Mouse (Mus musculus): ENCODE results near the gene Lingo3. TPM values are rescaled to one million over a fixed set of nuclear protein-coding genes. Genes with fewer than 3 reads are reported as not detected.
"Not testable (repeated sequence)": the region's sequence is repeated elsewhere in the genome, so short reads cannot be mapped to it uniquely, and the experiment has no call there.

Lingo3 gene
- polyA plus RNA-seq, 1 experiment from 2014 or later: 0.18 TPM

DNA sequence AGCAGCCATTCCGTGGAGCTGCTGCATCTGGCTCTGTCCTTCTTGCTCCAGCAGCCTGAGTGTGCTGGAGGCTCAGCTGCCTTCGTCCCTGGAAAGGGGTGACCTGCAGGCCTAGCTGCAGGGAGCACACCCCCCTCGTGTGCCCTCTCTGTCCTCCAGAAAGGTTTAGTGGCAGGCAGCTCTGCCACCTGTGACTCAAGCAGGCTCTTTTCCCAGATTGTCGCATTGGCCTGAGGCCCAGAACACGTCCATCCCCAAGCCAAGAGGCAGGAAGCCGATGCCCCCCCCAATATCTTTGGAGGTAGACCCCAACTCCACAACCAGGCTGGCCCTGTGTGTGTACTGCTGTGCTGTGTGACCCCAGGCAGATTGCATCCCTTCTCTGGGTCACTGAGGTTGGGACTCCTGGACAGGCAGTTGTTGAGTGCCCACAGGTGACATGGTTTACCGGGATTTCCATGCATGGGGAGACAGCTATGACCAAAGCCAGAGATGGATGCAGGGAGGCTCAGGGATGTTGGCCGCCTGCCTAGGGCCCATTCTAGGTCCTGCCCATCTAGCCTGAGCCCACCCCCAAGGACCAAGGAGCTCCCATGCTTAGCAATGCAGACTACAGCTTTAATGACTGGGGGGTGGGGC, 1.3 kb upstream of the Lingo3 start:
- DNase-seq (ENCODE audit: low spot score): no peak

DNA sequence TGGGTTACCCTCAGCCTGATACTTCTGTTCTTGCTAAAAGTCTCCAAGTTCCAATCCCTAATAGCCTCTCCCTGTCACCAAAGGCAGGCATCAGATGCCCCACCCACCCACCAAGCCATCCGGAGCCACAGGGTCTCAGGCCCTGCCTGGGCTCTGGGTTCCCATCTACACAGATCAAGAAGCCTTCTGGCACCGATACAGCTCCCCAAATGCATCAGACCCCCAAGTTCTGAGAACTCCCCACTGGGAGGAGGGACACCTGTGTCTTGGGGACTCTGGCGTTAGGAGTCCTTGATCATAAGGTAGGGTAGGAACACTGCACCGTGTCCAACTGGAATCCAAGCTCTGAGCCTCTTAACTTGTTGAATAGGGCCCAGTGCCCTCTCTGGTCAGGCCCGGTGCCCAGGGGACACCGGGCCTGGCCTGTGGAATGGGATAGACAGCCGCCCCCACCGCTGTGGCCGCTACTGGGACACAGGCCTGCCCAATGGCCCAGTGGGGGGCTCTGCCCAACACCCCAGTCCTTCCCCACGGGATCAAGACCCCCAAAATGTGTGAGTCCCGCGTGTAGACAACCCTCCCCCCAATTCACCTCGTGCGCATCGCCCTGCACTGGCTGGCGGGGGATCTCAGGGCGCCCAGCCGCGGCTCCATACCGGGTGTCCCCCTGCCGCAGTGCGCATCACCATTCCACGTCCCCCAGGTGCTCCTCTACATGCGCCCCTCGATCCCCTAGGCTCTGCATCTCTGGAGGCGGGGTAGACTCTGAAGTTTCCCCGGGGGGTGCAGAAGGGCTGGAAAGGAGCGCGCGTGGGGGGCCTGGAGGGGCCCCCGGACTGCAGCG, 530 bp downstream of the Lingo3 start:
- no peak for DNase-seq (ENCODE audit: low spot score)

DNA sequence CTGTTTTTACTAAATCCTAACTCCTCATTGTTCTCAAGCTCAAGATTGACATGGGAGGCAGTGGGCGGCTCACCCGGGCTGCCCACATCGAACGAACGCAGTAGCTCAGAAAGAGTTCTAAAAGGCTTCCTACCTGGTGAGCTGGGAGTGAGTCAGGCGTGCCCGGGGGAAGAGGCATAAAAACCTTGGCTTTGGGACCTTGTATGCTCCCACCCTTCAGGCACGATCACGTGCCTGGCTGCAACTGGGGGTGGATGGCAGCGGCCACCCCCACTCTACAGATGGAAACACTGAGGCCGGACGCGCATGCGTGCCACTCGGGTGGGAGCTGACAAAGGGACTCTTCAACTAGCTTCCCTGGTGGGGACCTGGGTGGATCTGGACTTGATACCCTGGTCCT, 1.5 kb downstream of the Lingo3 start:
- DNase-seq (ENCODE audit: low spot score): no peak

DNA sequence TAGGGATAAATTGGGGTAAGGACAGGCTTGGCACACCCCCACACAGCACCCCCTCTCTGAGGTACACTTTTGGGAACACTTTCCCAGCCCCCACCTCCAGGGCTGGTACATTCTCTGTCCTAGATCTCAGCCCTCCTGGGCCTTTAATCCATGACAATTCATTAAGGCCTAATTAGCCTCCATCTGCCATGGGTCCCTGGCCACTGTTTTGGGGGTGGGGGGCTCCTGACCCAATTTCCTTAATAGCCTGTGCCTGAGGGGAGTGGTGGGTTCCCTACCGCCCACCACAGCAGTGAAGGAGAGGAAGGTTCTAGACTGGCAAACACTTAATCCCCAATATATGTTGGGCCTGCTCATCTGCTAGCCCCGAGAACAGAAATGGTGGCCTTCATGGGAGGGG, 2.2 kb downstream of the Lingo3 start:
- no peak for DNase-seq (ENCODE audit: low spot score)

DNA sequence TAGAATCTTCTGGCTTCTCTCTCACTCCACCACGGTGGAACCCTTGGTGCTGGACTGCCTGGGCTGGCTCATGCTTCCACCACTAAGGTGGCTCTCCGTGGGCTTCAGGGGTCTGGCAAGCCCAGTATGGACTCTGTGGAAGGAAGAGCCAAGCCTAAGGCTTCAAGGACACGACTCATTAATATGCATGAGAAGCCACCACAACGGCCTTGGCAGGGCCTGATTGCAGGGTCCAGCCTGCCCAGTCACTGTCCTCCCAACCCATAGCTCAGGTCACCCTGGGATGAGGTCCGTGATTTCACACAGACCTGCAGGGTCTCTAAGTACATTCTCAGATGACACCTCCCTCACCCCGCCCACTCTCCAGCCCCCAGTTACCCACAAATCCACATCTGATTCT, 4.0 kb downstream of the Lingo3 start:
- DNase-seq (ENCODE audit: low spot score): no peak

DNA sequence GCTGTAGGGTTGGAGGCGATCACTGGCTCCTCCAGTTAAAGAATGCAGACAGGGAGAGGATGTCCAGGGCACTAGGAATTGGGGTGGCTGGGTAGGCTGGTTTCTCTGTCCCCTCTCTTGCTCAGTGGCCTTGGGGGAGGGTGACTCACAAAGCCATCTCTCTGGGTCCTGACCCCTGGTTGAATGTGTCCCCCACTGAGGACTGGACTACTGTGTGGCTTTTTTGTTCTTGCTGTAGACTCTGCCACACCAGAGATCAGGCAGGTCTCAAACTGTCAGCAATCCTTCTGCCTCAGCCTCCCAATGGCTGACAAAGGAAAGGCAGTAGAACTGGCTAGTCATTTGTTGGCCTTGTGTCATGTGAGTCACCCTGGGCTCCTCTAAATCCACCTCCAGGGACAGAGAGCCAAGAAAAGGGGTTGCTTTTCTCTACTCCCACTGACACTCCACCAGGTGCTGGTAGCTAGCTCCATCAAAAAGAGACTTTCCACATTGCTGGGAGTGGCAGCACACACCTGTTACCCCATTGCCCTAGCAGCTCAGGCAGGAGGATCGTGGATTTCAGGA, 5.4 kb downstream of the Lingo3 start:
- DNase-seq (ENCODE audit: low spot score): no peak

DNA sequence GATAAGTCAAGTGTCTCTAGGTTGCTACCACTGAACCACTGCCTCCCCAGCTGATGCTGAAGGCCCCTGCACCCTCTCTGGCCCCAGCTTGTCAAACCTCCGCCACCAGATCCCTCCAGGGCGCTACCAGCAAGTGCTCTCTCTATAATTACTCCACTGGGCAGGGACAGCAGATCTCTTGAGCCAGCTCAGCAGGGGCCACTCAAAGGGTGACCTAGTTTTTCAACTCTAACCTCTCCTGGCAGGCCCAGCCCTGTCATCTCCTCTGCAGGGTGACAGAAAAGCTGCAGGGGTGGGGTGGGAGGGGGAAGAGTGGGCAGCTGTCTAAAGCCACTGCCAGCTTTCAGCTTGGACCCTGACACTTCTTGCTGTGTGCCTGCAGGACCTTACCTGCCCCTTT, 6.0 kb downstream of the Lingo3 start:
- DNase-seq (ENCODE audit: low spot score): no peak

DNA sequence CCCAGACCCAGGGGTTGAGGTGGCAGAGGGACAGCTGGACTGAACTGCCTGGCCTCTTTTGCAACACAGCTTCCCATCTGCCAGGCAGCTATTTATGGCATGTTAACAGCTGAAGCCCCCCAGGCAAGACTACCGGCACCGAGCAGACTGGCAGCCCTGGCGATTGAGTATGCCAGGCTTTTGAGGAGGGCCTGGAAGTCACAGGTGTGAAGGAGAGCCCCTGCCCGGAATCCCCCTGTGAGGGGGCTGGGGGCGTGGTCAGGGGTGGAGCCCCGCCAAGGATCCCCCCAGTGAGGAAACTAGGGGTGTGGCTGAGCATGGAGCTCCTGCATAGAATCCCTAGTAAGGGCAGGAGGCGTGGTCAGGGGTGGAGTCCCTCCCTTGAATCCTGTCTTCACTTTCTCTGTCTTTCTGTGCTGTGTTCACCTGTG, 6.9 kb downstream of the Lingo3 start:
- no peak for DNase-seq (ENCODE audit: low spot score)

DNA sequence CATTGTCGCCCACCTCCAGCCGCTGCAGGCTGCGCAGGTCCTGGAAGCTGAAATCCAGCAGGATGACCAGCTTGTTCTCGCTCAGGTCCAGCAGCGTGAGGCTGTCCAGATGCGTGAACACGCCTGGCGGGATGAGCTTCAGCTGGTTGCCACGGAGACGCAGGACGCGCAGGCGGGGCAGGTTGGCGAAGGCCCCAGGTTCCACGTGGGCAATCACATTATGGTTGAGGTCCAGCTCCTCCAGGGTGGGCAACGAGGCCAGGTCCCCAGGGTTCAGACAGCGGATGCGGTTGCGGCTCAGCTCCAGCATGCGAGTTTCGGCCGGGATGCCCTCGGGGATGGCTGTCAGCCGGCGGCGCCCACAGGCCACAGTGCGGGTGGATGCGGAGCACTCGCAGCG, 8.2 kb downstream of the Lingo3 start:
- no peak for DNase-seq (ENCODE audit: low spot score)

DNA sequence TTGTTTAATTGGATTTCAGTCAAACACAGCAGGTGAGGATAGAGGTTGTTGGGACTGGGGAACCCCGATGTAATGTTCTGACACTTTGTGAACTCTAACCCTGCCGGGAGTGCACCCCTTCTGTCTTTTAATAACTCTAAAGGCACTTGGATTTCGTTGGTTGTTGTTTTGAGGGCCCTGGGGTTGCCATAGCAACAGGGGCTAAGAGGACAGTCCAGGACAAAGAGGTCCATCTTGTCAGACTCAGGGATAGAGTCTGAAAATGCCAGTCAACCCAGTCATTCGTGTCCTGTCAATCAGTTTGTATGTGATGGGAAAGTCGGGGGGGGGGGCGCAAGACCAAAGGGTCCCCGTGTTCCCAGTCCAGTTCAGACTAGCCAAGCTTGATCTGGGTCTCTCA, 11.0 kb downstream of the Lingo3 start:
- DNase-seq (ENCODE audit: low spot score): no peak

DNA sequence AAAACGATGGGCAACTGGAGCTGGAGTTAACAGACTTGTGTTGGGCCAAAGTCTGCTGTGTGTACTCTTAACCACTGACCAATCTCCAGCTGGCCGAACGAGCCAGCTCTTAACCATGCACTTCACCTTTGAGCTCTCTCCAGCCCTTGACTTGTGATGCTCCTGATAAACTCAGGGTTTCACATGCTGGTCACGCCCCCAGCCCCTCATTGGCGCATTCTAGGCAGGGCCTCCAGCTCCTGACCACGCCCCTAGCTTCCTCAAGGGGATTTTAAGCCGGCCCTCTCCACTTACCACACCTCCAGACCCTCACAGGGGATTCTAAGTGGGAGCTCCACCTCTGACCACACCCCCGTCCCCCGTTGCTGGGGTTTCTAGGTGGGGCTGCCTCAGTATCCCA, 12.7 kb downstream of the Lingo3 start:
- peak; percentile 63 for DNase-seq (ENCODE audit: low spot score)

DNA sequence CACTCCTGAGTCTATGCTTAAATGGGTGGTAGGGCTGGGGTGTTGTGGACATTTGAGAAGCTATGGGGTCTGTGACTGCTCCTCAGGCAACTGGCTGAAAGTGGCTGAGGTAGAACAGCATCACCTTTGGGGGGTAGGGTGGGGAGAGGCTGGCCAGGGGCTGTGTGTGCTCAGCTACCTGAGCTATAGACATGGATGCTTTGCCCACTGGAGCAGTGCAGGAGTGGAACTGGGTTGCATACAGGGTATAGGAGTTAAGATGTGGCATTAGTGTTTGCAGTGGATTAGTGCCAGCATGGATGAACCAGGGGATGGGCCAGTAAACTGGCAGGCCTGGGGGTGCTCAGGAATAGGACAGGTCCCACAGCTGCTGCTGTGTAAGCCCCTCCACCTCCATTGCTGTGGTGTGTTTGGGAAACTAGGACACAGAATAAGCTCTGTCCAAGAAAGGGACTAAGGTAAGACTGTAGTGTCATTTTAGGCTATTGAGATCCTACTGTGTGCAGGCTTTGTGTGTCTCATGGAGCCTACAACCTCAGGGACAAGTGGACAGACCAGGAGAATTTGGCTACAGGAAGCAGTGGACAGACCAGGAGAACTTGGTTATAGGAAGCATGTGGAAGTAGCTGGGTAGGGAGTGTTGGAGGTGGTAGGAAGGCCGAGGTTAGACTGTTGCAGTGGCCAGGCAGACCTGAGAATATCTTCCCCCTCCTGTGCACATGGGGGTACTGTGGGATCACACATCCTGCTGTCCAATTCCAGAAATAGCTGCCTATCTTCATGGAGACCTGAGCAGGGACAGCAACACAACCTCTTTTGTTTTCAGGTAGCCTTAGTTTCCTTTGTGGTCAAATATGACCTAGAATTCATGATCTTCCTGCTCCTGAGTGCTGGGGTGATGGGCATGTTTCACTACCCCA, 14.2 kb downstream of the Lingo3 start:
- DNase-seq (ENCODE audit: low spot score): no peak

DNA sequence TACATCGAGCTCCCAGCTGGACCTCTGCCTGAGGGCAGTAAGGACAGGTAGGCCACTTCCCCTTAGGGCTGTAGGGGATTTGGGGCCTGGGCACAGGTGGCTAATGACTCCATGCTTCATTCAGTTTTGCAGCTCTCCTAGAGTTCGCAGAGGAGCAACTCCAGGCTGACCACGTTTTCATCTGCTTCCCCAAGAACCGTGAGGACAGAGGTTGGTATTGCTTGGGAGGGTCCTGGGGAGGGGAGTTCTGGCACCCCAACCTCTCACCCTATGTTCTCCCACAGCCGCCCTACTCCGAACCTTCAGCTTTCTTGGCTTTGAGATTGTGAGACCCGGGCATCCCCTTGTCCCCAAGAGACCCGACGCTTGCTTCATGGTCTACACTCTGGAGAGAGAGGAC, 15.3 kb downstream of the Lingo3 start:
- DNase-seq (ENCODE audit: low spot score): not testable (repeated sequence)

DNA sequence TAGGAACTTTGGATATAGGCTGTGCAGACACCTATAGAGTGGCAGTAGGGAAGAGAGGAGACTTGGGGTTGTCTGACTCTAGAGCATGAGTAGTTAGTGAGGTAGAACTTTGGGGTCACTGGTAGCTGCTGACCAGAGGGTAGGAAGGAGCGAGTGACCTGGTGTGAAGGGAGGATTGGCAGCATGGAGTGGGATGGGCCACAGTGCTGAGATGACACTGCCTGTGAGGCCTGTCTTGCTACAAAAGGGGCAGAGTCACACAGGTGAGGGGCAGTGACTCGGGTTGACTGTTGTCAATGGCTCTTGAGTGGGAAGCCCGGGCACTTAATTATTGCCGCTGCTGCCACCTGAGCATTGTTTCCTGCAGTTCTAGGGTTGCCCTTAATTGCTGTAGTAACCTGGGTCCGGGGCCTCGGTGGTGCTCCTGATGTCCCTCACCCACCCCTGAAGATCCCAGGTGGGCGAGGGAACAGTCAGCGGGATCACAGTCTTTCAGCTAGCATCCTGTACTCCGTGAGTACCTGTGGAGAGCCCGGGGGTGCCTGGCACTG, 15.9 kb downstream of the Lingo3 start:
- no peak for DNase-seq (ENCODE audit: low spot score)

DNA sequence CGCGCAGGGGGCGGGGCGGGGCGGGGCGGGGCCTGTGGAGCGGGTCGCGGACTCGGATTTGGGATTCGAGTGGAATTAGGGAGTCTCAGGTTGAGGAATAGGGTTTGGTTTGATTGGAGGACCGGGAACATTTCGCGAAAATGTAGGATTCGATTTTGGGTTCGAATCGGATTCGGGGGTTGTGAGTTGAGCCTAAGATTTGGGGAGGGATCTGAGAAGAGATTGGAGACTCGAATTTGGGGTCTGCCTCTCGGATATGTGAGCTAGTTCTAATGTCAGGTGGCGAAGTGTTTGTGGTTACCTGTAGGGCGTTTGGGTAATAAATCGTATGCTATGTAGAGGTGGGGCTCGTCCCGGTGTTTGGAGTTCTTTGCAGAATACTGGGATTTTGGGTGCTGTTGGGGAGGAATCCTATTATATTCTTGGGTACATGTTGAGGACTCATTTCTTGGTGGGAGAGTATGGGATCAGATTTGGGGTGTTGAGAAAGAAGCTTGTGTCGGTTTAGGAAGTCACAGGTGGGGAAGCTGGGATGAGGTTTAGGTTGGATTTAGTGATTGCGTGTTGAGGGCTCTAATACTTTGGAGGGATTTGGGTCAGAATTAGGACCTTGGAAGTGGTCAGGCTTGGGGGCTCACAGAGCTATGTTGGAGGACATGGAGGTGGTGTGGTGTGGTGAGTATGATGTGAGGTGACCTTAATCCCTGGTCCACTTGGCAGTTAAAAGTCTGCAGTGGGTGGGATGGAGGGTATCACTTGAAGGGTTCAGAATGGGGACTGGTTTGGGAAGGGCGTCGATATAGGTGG, 16.6 kb downstream of the Lingo3 start:
- no peak for DNase-seq (ENCODE audit: low spot score)

DNA sequence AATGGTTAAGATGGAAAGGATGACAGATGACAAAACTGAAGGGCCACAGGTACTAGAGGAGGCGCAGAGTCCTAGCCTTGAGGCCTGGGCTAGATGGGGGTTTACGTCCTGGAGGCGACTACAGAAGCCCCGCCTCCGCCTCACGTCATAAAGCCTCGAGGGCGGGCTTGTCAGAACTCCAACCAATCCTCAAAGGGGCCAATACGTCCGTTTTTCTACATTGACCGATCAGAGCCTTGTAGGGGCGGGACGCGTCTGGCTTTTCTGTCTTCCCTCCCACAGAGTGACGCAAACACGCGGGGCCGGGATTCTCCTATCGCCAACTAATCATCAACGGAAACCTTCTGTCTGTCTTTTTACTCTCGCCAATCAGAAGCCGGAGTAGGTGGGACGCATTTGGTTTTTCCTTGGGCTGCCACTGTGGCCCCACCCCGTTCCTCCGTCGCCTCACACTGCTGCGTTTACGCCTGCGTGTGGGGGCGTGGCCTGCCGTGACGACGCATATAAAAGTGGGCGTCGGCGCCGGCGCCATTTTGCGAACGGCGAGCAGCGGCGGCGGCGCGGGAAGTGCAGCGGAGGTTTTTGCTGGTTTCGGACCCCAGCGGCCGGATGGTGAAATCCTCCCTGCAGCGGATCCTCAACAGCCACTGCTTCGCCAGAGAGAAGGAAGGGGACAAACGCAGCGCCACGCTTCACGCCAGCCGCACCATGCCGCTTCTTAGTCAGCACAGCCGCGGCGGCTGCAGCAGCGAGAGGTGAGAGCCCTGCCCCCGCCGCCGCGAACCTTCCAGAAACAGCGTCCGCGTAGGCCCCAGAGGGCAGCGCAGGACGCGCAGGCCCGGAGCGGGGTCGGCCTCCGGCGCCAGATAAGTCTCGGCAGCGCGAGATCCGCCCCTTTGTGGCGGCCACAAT, 17.4 kb downstream of the Lingo3 start, which contains the start of gene Oaz1:
Gene Oaz1 (plus strand): TSS at position 506 of the 912 bp plus-strand sequence.
- peak; percentile 99 for DNase-seq (ENCODE audit: low spot score)

DNA sequence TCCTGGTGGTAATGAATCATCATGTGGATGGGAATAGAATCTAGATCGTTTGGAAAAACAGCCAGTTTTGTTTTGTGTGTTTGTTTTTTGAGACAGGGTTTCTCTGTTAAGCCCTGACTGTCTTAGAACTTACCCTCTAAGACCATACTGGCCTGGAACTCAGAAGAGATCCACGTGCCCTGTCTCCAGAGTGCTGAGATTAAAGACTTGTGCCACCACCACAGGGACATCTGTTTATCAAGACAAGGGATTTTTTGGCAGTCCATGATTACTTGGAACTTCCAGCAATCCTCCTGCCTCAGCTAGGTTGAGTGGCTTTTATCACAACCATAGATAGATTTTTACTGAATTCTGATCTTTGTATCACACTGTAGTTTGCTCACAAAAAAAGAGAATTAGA, 19.0 kb downstream of the Lingo3 start:
- no peak for DNase-seq (ENCODE audit: low spot score)

DNA sequence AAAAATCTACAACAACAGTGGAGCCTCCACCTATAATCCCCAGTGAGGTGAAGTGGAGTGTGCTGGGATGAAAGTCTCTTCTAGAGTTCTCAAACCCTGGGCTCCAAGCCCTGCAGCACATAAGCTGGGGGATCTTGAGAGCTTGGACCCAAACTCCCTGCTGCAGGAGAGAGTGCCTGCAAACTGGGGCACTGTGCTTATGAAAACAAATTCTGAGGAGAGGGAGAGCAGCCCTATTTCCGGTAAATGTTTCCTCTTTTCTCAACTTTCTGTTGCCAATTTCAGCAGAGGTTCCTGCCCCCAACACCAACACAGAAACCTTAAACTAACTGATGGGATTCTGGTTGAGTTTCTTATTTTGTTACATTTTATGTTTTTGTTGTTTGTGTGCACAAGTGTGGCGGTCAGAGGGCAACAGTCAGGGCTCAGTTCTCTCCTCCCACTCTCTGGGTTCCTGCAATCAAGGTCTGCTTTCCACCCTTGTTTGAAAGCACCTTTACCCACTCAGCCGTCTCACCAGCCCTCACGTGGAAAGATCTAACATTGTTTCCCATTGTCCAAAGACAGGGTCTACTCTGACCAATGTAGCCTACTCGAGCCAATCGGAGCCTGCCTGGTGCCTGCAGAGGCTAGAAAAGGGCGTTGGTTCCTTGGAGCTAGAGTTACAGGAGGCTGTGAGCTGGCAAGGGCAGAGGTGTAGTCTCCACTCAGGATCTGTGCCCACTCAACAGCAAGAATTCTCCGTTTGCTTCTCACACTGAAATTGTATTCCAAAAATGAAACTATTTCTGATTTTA, 19.8 kb downstream of the Lingo3 start:
- DNase-seq (ENCODE audit: low spot score): peak; percentile 46
